Mouse (Mus musculus): ENCODE data around the gene C1qtnf3. TPM values are rescaled to one million over a fixed set of nuclear protein-coding genes. Genes with fewer than 3 reads are reported as not detected.

C1qtnf3 gene
- not detected for polyA plus RNA-seq (2017; shearing (Covaris generic))

DNA sequence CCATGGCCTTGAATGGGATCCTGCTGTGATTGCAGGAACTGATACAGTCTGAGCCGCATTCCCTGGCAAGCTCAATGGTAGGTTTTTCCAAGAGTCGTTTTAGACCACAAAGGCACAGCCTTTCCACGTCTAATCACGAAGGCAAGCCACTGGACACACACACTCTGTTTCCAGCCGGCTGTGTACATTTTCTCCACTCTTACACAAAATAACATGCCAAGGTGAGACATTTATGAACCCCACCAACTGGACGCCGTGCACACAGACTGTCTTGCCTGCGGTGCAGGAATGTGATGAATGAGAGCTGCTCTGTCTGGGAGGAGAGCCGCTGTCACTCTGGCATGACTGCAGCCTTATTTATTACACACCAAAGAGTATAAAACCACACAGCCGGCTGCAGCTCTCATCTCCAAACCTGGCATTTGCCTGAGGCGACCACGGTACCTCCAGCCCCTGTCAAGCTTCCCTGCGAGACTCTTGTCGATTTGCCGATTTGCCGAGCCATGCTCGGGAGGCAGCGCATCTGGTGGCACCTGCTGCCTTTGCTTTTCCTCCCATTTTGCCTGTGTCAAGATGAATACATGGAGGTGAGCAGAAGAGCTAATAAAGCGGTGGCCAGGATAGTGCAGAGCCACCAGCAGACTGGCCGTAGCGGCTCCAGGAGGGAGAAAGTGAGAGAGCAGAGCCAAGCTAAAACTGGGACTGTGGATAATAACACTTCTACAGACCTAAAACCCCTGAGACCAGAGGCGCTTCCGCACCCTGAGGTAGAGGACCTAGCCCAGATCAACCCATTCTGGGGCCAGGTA, at the start of gene C1qtnf3:
Gene C1qtnf3 (plus strand): TSS at position 382 of the 809 bp plus-strand sequence.

DNA sequence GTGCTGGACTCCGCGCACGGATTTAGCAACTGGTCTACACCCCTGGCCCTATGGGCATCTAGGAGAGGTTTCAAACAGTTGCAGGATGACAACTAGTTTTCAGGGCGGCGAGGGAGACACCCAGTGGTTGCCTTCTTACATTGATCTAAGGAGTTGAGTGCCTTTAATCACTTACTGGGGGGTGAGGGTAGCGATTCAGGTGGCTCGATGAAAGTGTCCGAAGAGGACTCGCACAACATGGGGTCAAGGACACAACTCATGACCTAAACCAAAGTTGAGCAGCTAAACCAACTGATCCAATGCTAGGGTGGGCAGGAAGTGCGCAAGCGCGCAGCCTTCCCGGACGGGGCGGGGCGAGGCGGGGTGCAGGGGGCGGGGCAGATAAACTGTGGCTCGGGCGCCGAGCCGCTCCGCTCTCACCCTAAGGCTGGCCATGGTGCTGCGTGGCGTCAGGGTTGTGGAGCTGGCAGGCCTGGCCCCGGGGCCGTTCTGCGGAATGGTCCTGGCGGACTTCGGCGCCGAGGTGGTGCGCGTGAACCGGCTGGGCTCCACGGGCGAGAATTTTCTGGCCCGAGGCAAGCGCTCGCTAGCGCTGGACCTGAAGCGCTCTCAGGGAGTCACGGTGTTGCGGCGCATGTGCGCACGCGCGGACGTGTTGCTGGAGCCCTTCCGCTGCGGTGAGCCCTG, 29.4 kb downstream of the C1qtnf3 start, which contains the start of gene Amacr:
Gene Amacr (plus strand): TSS at position 380 of the 687 bp plus-strand sequence.

DNA sequence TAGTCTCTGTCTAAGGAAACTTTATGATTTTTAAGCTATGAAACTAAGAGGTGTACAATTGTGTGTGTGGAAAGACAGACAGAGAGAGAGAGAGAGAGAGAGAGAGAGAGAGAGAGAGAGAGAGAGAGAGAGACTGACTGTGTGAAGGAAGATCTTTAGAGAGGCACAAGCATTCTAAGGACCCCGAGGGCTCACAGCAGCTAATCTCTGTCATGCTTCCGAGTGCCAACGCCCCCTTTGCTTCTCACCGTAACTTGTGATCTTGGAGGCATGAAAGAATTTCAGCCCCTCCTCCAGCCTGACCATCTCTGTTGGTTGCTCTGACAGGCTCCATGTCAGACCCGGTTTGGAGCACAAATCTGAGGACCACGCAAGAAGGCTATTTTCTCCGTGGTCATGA, 48.3 kb downstream of the C1qtnf3 start, which contains the start of gene Slc45a2:
Gene Slc45a2 (plus strand): TSS at position 301 of the 400 bp plus-strand sequence.

Other genes with a start within 250 kb of the C1qtnf3 start
- gene Rai14, start 237.7 kb upstream of the C1qtnf3 start, polyA plus RNA-seq (2017; shearing (Covaris generic)) = 0.59 TPM
- 3.2 TPM for gene Amacr, start 29.4 kb downstream of the C1qtnf3 start, polyA plus RNA-seq (2017; shearing (Covaris generic))
- gene Slc45a2, start 48.4 kb downstream of the C1qtnf3 start, polyA plus RNA-seq (2017; shearing (Covaris generic)) = not detected
- gene Rxfp3, start 85.7 kb downstream of the C1qtnf3 start, polyA plus RNA-seq (2017; shearing (Covaris generic)) = not detected
- not detected for gene Adamts12, start 112.5 kb downstream of the C1qtnf3 start, polyA plus RNA-seq (2017; shearing (Covaris generic))

All from effector memory CD4-positive, alpha-beta T cell, adult 5 months (primary cell).